Mouse (Mus musculus) MEL (cell line): ENCODE results near the gene Ccm2. TPM values are rescaled to one million over a fixed set of nuclear protein-coding genes. Genes with fewer than 3 reads are reported as not detected.
A peak's percentile ranks its signal among the peaks of the same experiment; 100 is the strongest.

Experiments used
- DNase-seq: peaks from one replicate; pipeline ENCODE4 v3.0.0; 2011; ENCODE audit warnings: low read depth, low spot score
- H3K27ac ChIP-seq: 2 replicates; pipeline ENCODE4 v1.5.1; 2012; ENCODE audit warnings: low read depth, mild to moderate bottlenecking, control low read depth, low read length, moderate library complexity; ENCODE audit not compliant: control insufficient read depth
- H3K27me3 ChIP-seq, 2 experiments: fragments of 150-350 bp in 1 of 2; sonication (generic) in 1 of 2; 2 replicates each; pipeline ENCODE4 v1.6.1; 2012; ENCODE audit warnings: low read length in 2 of 2, mild to moderate bottlenecking in 2 of 2, improper control_type of control experiment in 1 of 2, moderate library complexity in 1 of 2; ENCODE audit not compliant: insufficient read depth in 2 of 2, control insufficient read depth in 1 of 2
- H3K36me3 ChIP-seq, 2 experiments: 2 replicates each; pipeline ENCODE4 v1.6.1; 2012 to 2014; ENCODE audit warnings: low read length in 2 of 2, improper control_type of control experiment in 1 of 2, inconsistent platforms in 1 of 2, mild to moderate bottlenecking in 1 of 2; ENCODE audit not compliant: insufficient read depth in 2 of 2, control insufficient read depth in 1 of 2
- H3K4me1 ChIP-seq, 2 experiments: fragments of 150-350 bp in 1 of 2; sonication (generic) in 1 of 2; 2 replicates each; pipeline ENCODE4 v1.6.1; 2012; ENCODE audit warnings: low read length in 2 of 2, improper control_type of control experiment in 1 of 2, mild to moderate bottlenecking in 1 of 2; ENCODE audit not compliant: insufficient read depth in 2 of 2, control insufficient read depth in 1 of 2
- H3K4me3 ChIP-seq, 2 experiments: fragments of 150-350 bp in 1 of 2; sonication (generic) in 1 of 2; 2 replicates each; pipeline ENCODE4 v1.5.1; 2012; ENCODE audit warnings: low read depth in 2 of 2, low read length in 2 of 2, mild to moderate bottlenecking in 2 of 2, moderate library complexity in 2 of 2, control low read depth in 1 of 2, improper control_type of control experiment in 1 of 2; ENCODE audit not compliant: control insufficient read depth in 1 of 2, insufficient read depth in 1 of 2
- H3K79me2 ChIP-seq: 2 replicates; pipeline ENCODE4 v1.6.1; 2012; ENCODE audit warnings: mild to moderate bottlenecking, low read length, moderate library complexity; ENCODE audit not compliant: control insufficient read depth, poor library complexity, insufficient read depth
- H3K9ac ChIP-seq: 2 replicates; pipeline ENCODE4 v1.6.1; 2012; ENCODE audit warnings: low read depth, mild to moderate bottlenecking, control low read depth, low read length, moderate library complexity; ENCODE audit not compliant: control insufficient read depth, poor library complexity, severe bottlenecking
- H3K9me3 ChIP-seq: fragments of 150-350 bp; sonication (generic); replicated peaks from 2 replicates; pipeline ENCODE4 v1.6.1; 2012; ENCODE audit warnings: mild to moderate bottlenecking, low read length, improper control_type of control experiment, moderate library complexity; ENCODE audit not compliant: insufficient read depth
- CHD1 ChIP-seq: IDR thresholded peaks from 2 replicates; pipeline ENCODE4 v1.6.1; 2012; ENCODE audit warnings: low read depth, mild to moderate bottlenecking, inconsistent platforms, low read length, improper control_type of control experiment
- CHD2 ChIP-seq: IDR thresholded peaks from 2 replicates; pipeline ENCODE4 v1.6.1; 2011; ENCODE audit warnings: low read length, improper control_type of control experiment
- CTCF ChIP-seq, 3 experiments: IDR thresholded peaks in 2 of 3; conservative IDR thresholded peaks in 1 of 3; 2 replicates each; pipeline ENCODE4 v1.5.1; 2011 to 2012; ENCODE audit warnings: low read length in 3 of 3, low read depth in 2 of 3, mild to moderate bottlenecking in 2 of 3, improper control_type of control experiment in 1 of 3, inconsistent platforms in 1 of 3, mixed read lengths in 1 of 3, moderate library complexity in 1 of 3; ENCODE audit not compliant: control insufficient read depth in 1 of 3, insufficient read depth in 1 of 3, poor library complexity in 1 of 3, severe bottlenecking in 1 of 3
- EP300 ChIP-seq, 2 experiments: IDR thresholded peaks; 2 replicates each; pipeline ENCODE4 v1.6.1; 2011; ENCODE audit warnings: improper control_type of control experiment in 2 of 2, low read length in 2 of 2, low read depth in 1 of 2, mild to moderate bottlenecking in 1 of 2
- GABPA ChIP-seq: IDR thresholded peaks from 2 replicates; pipeline ENCODE4 v1.6.1; 2012; ENCODE audit warnings: low read depth, mild to moderate bottlenecking, inconsistent platforms, low read length, improper control_type of control experiment, moderate library complexity
- GATA1 ChIP-seq: IDR thresholded peaks from 2 replicates; pipeline ENCODE4 v1.6.1; 2011; ENCODE audit warnings: low read depth, low read length, improper control_type of control experiment
- NELFE ChIP-seq: IDR thresholded peaks from 2 replicates; pipeline ENCODE4 v1.6.1; 2011; ENCODE audit warnings: low read depth, low read length, improper control_type of control experiment
- NRF1 ChIP-seq: IDR thresholded peaks from 2 replicates; pipeline ENCODE4 v1.6.1; 2014; ENCODE audit warnings: low read depth, mild to moderate bottlenecking, inconsistent platforms, low read length, improper control_type of control experiment, moderate library complexity; ENCODE audit not compliant: poor library complexity, insufficient read depth, severe bottlenecking
- POLR2A ChIP-seq, 2 experiments: IDR thresholded peaks; 2 replicates each; pipeline ENCODE4 v1.6.1; 2011 to 2012; ENCODE audit warnings: low read length in 2 of 2, mild to moderate bottlenecking in 2 of 2, control low read depth in 1 of 2, improper control_type of control experiment in 1 of 2, low read depth in 1 of 2, moderate library complexity in 1 of 2; ENCODE audit not compliant: control insufficient read depth in 1 of 2, insufficient read depth in 1 of 2, poor library complexity in 1 of 2
- RAD21 ChIP-seq: IDR thresholded peaks from 2 replicates; pipeline ENCODE4 v1.6.1; 2011; ENCODE audit warnings: mild to moderate bottlenecking, low read depth, low read length, improper control_type of control experiment
- RCOR1 ChIP-seq: IDR thresholded peaks from 2 replicates; pipeline ENCODE4 v1.6.1; 2012; ENCODE audit warnings: low read depth, mild to moderate bottlenecking, inconsistent platforms, low read length, improper control_type of control experiment
- UBTF ChIP-seq: IDR thresholded peaks from 2 replicates; pipeline ENCODE4 v1.6.1; 2012; ENCODE audit warnings: low read depth, mild to moderate bottlenecking, inconsistent platforms, low read length, improper control_type of control experiment, moderate library complexity, borderline replicate concordance; ENCODE audit not compliant: insufficient read depth
- USF2 ChIP-seq, 2 experiments: IDR thresholded peaks; 2 replicates each; pipeline ENCODE4 v1.6.1; 2011 to 2012; ENCODE audit warnings: improper control_type of control experiment in 2 of 2, low read length in 2 of 2, borderline replicate concordance in 1 of 2, inconsistent platforms in 1 of 2, low read depth in 1 of 2, mild to moderate bottlenecking in 1 of 2; ENCODE audit not compliant: insufficient read depth in 1 of 2
- ZMIZ1 ChIP-seq: IDR thresholded peaks from 2 replicates; pipeline ENCODE4 v1.6.1; 2012; ENCODE audit warnings: low read depth, mild to moderate bottlenecking, inconsistent platforms, low read length, improper control_type of control experiment, moderate library complexity
- ZNF384 ChIP-seq: IDR thresholded peaks from 2 replicates; pipeline ENCODE4 v1.6.1; 2012; ENCODE audit warnings: low read depth, mild to moderate bottlenecking, inconsistent platforms, low read length, improper control_type of control experiment
- polyA plus RNA-seq, 2 experiments: library from polyadenylated mRNA; stranded (reverse) in 1 of 2; unstranded in 1 of 2; fragments of >175 nt in 1 of 2; fragments of >200 nt in 1 of 2; gene quantifications; 2 replicates each; pipeline versions ENCODE4 v1.2.1 to v1.2.4; 2012; ENCODE audit warnings: low replicate concordance in 2 of 2, low read depth in 1 of 2; ENCODE audit not compliant: insufficient read length in 2 of 2, insufficient read depth in 1 of 2, missing spikeins in 1 of 2
- total RNA-seq: library from RNA; depleted of rRNA; stranded (reverse); fragments of 300-350 nt; gene quantifications from 2 replicates; pipeline ENCODE4 v1.2.3, GENCODE M21; 2012

The Ccm2 gene
- total and polyA plus RNA-seq, 3 experiments: 49.2 to 66.4 TPM; not detected in 1

DNA sequence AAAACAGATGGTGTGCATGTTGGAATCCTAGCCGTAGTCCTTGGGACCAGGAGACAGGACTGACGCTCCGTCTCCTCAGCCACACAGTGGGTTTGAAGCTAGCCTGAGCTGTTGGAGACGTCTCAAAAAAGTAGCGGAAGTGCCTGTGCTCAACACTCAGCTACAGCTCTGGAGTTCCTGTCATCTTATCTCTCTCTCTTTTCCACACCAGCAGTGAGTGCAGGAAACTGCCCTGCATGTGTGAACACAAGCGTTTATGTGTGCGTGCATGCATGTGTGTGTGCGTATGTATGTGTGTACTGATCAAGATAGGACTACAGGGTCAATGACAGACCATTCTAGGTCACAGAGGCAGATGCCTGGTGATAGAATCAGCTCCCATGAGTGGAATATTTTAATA lies 21.3 kb downstream of the Ccm2 start:
- Histone ChIP-seq H3K4me3 (no peak overlapping the region), H3K4me1 (peaks cover 14 to 20% of the 10 kb centered on the region in 2 experiments), H3K79me2 (peaks cover 27% of the 10 kb centered on the region), H3K9me3 (no peaks in the 10 kb centered on the region), H3K36me3 (peaks cover 9 to 24% of the 10 kb centered on the region in 2 experiments), H3K27ac (0 out of 2 replicates have a peak overlapping the region, but pooled peaks have one; percentile 9), H3K27me3 (no peaks in the 10 kb centered on the region), H3K9ac (no peak overlapping the region)
- DNase-seq: peak; percentile 45
- TF ChIP-seq EP300 (IDR thresholded peaks at IDR 0.05; ENCODE audit: low read depth in 1 of 2, low read length in 2 of 2) (0 out of 4 replicates have a peak, but pooled peaks of 1 of the 2 experiments have one; percentile 7), GATA1 (peak; percentile 36), RCOR1 (no peak)

GRCm38 (mm10) chr11:6568584-6569409 lies 22.1 kb downstream of the Ccm2 start:
- Histone ChIP-seq H3K36me3 (peaks cover 14 to 16% of the 10 kb centered on the region in 2 experiments), H3K9me3 (no peaks in the 10 kb centered on the region), H3K27ac (no peak overlapping the region), H3K79me2 (peaks cover 20% of the 10 kb centered on the region), H3K27me3 (no peaks in the 10 kb centered on the region), H3K9ac (no peak overlapping the region), H3K4me1 (peaks cover 6 to 13% of the 10 kb centered on the region in 2 experiments), H3K4me3 (no peak overlapping the region)
- TF ChIP-seq ZNF384 (no peak), NELFE (no peak), CTCF (IDR thresholded peaks at IDR 0.05 in 2 of 3, conservative IDR thresholded peaks at IDR 0.05 in 1 of 3; ENCODE audit: control insufficient read depth in 1 of 3, insufficient read depth in 1 of 3, low read depth in 2 of 3, low read length in 3 of 3, poor library complexity in 1 of 3, severe bottlenecking in 1 of 3) (peak in 1 of 3 experiments; percentile 32; a peak in 1 of 6 replicates), GATA1 (no peak), UBTF (no peak), RAD21 (peak; percentile 21), GABPA (no peak), ZMIZ1 (no peak), CHD2 (no peak), NRF1 (no peak), CHD1 (no peak), POLR2A (IDR thresholded peaks at IDR 0.05; ENCODE audit: control insufficient read depth in 1 of 2, insufficient read depth in 1 of 2, low read depth in 1 of 2, low read length in 2 of 2, poor library complexity in 1 of 2) (no peak), USF2 (IDR thresholded peaks at IDR 0.05; ENCODE audit: borderline replicate concordance in 1 of 2, insufficient read depth in 1 of 2, low read depth in 1 of 2, low read length in 2 of 2) (no peak)
- DNase-seq: no peak
